Mouse (Mus musculus): ENCODE measurements around the gene Umad1.

DNA sequence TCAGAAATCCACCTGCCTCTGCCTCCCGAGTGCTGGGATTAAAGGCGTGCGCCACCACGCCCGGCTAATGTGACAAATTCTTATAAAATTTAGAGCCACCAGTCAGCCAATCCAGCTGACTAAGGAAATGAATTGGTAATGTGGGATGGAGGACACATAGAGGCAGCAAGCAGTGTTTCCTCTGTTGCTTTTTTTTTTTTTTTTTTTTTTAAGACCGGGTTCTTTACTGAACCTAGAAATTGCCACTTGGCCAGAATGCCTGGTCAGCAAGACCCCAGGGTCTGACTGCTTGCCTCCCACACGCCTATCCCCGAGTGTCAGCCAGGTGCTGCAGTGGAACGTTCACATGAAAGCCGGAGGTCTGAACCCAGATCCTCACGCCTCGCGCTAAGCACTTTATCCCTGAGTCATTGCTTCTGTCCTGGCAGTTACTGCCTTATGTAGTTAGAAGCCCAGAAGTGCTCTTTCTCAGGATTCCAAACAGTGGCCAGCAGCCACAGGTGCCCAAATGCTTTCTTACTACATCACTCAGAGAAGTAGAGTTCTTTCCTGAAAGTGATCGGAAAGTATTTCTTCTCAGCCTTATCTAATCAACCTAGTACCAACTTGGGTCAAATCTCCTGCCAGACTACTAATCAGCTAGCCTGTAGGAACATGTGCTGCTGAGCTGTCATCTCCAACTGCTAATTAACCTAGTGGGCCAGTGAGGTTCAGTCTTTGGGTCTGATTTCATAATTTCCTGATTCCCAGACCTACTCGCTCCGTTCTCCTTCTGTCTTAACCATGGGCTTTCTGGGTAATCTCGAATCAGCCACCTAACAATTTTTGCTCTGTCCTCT is 225.6 kb downstream of the Umad1 start:
- no peak for TF ChIP-seq MAX (IDR thresholded peaks at IDR 0.05; ENCODE audit: low read depth)
- no peak for TF ChIP-seq POLR2A (IDR thresholded peaks at IDR 0.05; ENCODE audit: insufficient read length, low read depth)
- TF ChIP-seq MYOD1 (IDR thresholded peaks at IDR 0.05; ENCODE audit: control insufficient read depth in 1 of 3, insufficient read length in 2 of 3, low read depth in 2 of 3) = no peak
- no peak for TF ChIP-seq CEBPB (IDR thresholded peaks at IDR 0.05; ENCODE audit: insufficient read depth, poor library complexity, severe bottlenecking)
- no peak for TF ChIP-seq TCF3 (IDR thresholded peaks at IDR 0.05; ENCODE audit: insufficient read length, low read depth)
- no peak for TF ChIP-seq USF1 (IDR thresholded peaks at IDR 0.05; ENCODE audit: low read depth)
- TF ChIP-seq E2F4 (IDR thresholded peaks at IDR 0.05; ENCODE audit: insufficient read depth) = no peak
- no peak for TF ChIP-seq TCF12 (IDR thresholded peaks at IDR 0.05; ENCODE audit: insufficient read depth, poor library complexity, severe bottlenecking)
- TF ChIP-seq POLR2AphosphoS2 (IDR thresholded peaks at IDR 0.05; ENCODE audit: insufficient read length, low read depth) = no peak
- TF ChIP-seq REST (IDR thresholded peaks at IDR 0.05; ENCODE audit: insufficient read depth, insufficient read length) = no peak
